Mouse (Mus musculus) gastrocnemius, adult 2 months (tissue): ENCODE data around the gene Camta2. TPM values are rescaled to one million over a fixed set of nuclear protein-coding genes. Genes with fewer than 3 reads are reported as not detected.

Experiments
- DNase-seq: peaks from one replicate; pipeline ENCODE4 v3.0.0; 2022
- H3K27ac ChIP-seq: fragments of 200-600 bp; 2 replicates; pipeline ENCODE4 v1.8.1; 2022; ENCODE audit warnings: mild to moderate bottlenecking
- H3K4me3 ChIP-seq: fragments of 200-600 bp; 2 replicates; pipeline ENCODE4 v1.8.1; 2022; ENCODE audit warnings: mild to moderate bottlenecking, moderate library complexity
- CTCF ChIP-seq: fragments of 200-600 bp; IDR thresholded peaks from 2 replicates; pipeline ENCODE4 v1.8.1; 2022; ENCODE audit warnings: antibody characterized with exemption, mild to moderate bottlenecking, moderate library complexity
- intact Hi-C: fragments of 180-260 bp; cut with DNase I; formaldehyde crosslinking; loops from one replicate; pipeline ENCODE4 v1.15.1; 2025
- long read RNA-seq, 2 experiments: library from polyadenylated mRNA; stranded (forward); transcript quantifications; one replicate each; pipeline ENCODE4 v2.0.0; 2021
- total RNA-seq, 2 experiments: library from RNA; stranded (reverse); gene quantifications; 2 replicates each; pipeline ENCODE4 v1.2.3; 2021

The Camta2 gene
- total RNA-seq = 10 to 100 TPM; 39.6 to 44.9 TPM
- long read RNA-seq, experiment 1, full-length matches to known transcripts = 88 of 137 reads
- long read RNA-seq, experiment 1, partial matches to known transcripts = 29 of 137 reads
- long read RNA-seq, experiment 1, other reads (novel, unspliced or antisense) = 20 of 137 reads
- long read RNA-seq, experiment 2, full-length matches to known transcripts = 70 of 126 reads
- long read RNA-seq, experiment 2, partial matches to known transcripts = 33 of 126 reads
- long read RNA-seq, experiment 2, other reads (novel, unspliced or antisense) = 23 of 126 reads

DNA sequence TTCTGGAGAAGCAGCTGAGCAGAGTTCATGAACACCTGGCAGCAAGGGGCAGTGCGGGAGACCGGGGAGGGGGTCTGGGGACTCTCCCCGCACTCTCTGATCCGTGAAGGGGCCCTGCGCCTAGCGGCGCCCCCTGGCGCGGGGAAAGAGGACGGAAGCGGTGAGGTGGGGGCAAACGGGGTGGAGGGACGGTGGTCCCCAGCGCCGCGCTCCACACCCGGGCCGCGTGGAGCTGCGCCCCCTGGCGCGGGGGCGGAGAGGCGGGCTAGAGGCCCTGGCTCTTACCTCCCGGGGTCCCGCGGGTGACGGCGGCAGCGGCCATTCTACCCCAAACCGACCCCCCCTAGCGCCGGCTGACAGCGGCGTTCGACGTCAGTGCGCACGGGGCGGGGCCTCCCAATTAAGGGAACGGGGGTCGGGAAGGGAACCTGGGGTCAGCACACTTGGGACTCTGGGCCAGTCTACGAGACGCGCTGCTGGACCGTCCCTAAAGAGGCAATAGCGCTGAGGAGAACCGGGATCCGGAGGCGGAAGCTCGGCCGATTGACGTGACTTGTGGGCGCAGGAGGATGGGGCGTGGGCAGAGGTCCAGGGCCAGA, at the start of gene Camta2:
Gene Camta2 (minus strand): TSS at position 505 of the 599 bp plus-strand sequence.
- intact Hi-C loops = loop anchor here (1.0 to 2.0 kb wide), 2 partner anchors 13 to 33 kb away; partner anchors contain the start of genes Inca1, Kif1c and Pfn1
- Histone ChIP-seq H3K4me3 (peak within 1 kb of the TSS; percentile 84), H3K27ac (peak within 1 kb of the TSS; percentile 98)
- peak; percentile 71 for TF ChIP-seq CTCF
- peak; percentile 95 for DNase-seq

DNA sequence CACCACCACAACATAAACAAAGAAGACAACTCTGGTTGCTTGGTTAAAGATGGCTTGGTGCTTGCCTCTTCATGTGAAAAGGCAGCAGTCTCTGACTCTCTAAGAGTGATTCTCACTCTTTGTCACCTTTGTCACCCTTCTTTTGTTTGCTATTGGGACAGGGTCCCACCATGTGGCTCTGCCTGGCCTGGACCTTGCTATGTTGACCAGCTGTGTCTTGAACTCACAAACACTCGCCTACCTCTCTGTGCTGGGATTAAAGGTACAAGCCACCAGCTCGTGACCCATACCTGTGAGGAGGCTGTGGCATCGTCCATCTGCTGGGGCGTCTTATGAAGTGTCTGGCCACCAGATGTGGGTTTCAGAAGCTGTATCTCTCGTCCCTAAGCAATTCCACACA, 45.4 kb upstream of the Camta2 start:
- H3K27ac ChIP-seq = no peak overlapping the region
- intact Hi-C loops = no loop called here
- H3K4me3 ChIP-seq = no peak overlapping the region
- DNase-seq = no peak
- no peak for TF ChIP-seq CTCF

DNA sequence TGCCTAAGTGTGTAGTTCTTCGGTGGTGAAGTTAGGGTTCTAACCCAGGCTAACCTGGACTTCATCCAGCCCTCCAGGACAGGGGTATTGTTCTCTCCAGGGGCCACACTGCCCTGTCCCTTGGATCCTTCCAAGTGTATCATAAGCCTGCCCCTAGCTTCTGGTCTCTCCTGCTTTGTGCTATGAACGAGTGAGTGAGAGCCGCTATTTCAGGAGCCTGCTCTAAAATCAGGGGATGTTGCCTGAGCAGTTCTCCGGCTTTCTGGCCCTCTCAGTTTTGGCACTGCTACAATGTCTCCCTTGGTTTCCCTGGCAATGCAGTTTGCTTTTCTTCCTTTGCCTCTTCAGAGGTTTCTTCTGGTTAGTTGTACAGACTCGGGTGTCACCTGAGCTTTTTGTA, 43.3 kb upstream of the Camta2 start:
- intact Hi-C loops = no loop called here
- no peak overlapping the region for H3K27ac ChIP-seq
- no peak for DNase-seq
- no peak overlapping the region for H3K4me3 ChIP-seq
- TF ChIP-seq CTCF = no peak

DNA sequence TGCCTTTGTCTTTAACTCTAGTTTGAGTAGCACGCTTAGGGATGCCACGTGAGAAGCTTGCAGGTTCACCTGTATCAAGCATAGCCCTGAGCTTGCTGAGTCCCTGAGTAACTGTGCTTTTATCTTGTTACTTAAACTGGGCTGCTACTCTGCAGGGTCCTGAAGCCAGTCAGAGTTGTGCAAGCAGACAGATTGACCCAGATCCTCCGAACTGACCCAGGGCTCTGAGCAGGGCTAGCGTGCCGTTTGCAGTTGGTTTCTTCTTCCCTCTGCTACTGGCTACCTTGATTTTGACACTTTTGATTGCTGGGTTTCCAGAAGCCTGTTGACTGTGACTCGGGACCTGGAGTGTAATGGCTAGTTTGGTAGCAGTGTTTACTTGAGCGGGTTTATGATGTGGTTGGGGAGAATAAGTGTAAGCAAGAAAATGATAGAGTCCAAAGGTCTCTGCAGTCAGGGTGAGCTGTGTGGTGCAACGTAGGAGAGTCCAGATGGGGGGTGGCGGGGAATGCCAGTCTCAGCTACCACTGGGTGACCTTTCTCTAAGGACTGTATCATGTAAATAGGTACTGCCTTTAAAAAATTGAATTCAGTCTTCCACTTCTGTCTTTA, 42.6 kb upstream of the Camta2 start:
- Histone ChIP-seq H3K27ac (no peak overlapping the region; the same call in 1 of the 2 replicates), H3K4me3 (no peak overlapping the region)
- no peak for DNase-seq
- intact Hi-C loops = no loop called here
- TF ChIP-seq CTCF = no peak

DNA sequence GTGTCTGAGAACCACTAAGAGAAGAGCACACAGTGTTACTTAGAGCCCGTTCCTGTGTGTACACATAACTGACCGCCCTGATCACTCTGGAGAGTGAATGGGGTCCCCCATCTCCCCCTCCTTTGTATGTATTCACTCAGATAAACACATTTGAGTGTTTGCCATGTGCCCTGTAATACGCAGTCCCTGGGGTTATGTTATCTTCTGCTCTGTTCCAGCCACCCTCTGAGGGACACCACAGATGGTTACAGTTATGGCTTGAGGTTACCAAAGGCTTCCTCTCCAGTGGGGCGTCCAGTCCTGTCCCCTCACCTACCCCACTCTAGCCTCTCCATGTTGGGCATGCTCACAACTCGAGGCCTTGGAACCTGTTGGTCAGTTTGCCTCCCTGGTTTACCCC, 39.5 kb upstream of the Camta2 start:
- intact Hi-C loops = no loop called here
- H3K4me3 ChIP-seq = no peak overlapping the region
- DNase-seq = no peak
- H3K27ac ChIP-seq = no peak overlapping the region
- no peak for TF ChIP-seq CTCF

DNA sequence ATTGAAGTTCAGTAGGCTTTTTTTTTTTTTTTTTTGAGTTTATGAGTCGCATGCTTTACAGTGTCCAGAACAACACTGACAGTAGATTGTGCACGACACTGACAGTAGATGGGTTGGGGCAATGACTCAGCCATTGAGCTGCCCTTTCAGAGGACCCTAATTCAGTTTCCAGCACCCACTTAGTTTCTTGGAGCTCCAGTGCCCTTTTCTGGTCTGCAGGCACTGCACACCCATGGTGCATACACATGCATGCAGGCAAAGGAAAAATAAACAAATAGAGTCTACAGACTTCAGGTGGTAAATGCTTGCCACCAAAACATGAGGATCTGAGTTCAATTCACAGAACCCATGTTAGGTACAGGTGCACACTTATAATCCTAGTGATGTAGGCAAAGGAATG, 38.7 kb upstream of the Camta2 start:
- TF ChIP-seq CTCF = peak; percentile 5; the same call in 1 of the 2 replicates
- H3K27ac ChIP-seq = no peak overlapping the region
- H3K4me3 ChIP-seq = no peak overlapping the region
- no peak for DNase-seq
- intact Hi-C loops = no loop called here

DNA sequence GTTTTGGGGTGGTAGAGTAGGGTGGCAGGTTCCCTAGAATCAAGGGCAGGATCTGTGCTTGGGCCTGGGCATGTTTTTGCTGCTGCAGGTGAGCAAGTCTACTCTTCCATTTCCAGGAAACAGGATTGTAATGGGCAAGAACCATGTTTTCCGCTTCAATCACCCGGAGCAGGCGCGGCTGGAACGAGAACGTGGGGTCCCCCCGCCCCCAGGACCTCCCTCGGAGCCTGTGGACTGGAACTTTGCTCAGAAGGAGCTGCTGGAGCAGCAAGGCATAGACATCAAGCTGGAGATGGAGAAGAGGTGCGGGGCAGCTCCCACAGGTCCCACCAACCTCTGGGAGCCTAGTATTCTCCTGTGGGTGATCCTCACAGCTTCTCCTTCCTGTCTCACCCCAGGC, 36.8 kb upstream of the Camta2 start:
- TF ChIP-seq CTCF = no peak
- no peak overlapping the region for H3K27ac ChIP-seq
- intact Hi-C loops = no loop called here
- H3K4me3 ChIP-seq = no peak overlapping the region
- DNase-seq = no peak

DNA sequence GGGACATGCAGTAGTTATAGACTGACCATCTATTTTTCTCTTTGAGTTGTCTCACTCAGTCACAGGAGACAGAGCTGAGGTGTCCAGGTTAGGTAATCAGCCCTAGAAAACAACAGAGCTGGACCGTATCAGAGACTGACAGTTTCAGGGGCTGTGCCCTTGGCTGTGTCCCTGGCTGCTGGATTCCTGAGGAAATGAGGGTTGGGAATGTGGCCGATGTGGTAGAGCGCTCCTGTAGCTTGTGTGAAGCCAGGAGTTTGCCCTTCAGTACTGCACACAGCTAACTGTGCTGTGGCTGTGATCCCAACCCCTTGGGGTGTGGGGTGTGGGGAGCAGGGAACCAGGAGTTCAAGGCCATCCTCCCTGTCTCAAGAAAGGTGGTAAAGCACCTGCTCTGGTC, 33.2 kb upstream of the Camta2 start:
- peak; percentile 10 for DNase-seq
- H3K27ac ChIP-seq = no peak overlapping the region
- no peak overlapping the region for H3K4me3 ChIP-seq
- intact Hi-C loops = no loop called here
- TF ChIP-seq CTCF = no peak

DNA sequence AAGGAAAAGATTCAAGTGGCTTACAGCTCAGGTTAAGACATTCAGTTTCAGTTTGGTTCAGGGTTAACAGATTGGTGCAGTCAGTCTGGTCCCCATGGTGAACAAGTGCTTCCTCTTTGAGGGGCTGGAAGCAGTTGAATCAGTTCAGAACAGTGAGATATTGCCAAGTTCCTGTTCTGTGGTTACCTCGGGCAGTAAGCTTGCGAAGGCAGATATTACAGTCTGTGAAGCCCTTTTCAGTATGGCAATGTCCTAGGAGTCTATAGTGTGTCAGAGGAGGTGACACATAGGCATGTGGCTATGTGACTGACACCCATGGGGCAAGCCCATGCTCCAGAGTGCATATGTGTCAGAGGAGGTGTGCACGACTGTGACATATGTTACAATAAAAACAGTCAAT, 32.7 kb upstream of the Camta2 start:
- no peak for TF ChIP-seq CTCF
- H3K4me3 ChIP-seq = no peak overlapping the region
- H3K27ac ChIP-seq = no peak overlapping the region
- intact Hi-C loops = no loop called here
- DNase-seq = peak; percentile 13

DNA sequence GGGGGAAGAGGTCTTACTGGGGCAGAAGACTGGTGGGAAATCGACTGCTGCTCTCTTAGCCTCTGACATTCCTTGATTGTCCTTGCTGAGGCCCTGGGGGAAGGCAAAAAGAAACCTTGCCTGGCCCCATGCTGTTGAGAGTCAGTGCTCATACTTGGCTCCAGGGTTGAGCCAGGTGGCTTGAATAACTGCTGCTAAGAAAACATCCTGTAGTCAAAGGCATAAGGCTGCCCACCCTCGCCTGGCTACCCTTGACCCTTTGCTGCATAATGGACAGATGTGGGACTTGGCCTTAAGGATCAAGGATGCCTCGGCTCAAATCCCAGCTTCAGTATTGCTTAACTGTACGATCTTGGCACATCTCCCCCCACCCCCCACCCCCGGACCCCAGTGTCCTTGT, 30.6 kb upstream of the Camta2 start:
- intact Hi-C loops = no loop called here
- TF ChIP-seq CTCF = no peak
- DNase-seq = peak; percentile 10
- Histone ChIP-seq H3K27ac (no peak overlapping the region), H3K4me3 (no peak overlapping the region)

DNA sequence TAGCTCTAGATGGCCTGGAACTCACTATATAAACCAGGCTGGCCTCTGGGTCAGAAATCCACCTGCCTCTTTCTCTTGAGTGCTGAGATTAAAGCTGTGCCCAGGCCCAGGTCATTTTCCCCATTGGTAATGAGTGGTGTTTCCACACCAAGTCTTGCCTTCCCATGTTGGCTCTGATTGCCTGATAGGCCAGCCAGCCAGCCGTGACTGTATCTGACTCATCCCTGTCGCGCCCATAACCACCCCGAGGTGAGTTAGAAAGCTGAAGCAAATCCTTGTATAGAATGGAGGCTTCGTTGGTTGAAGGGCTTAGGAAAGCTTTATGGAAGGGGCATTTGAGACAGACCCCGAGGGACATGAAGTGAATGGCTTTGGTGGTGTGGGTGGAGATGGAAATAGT, 27.9 kb upstream of the Camta2 start:
- H3K27ac ChIP-seq = no peak overlapping the region
- no peak overlapping the region for H3K4me3 ChIP-seq
- TF ChIP-seq CTCF = no peak
- peak; percentile 30 for DNase-seq
- intact Hi-C loops = no loop called here

DNA sequence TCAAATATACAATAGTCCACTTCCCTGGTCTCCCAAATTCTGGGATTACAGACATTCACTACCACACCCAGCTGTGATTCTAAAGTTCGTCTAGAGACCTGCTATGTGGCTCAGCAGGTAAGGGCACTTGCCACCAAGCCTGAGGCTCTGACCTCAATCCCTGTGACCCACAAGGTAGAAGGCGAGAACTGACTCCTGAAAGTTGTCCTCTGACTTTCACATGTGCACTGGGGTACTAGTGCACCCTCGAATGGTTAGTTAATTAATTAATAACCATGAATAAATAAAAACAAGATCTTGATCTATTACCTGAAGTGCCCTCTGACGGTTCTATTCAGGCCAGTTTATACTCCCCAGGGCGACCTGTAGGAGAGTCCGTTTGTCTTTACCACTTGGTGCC, 25.3 kb upstream of the Camta2 start:
- intact Hi-C loops = no loop called here
- no peak overlapping the region for H3K27ac ChIP-seq
- TF ChIP-seq CTCF = no peak
- H3K4me3 ChIP-seq = no peak overlapping the region
- no peak for DNase-seq

DNA sequence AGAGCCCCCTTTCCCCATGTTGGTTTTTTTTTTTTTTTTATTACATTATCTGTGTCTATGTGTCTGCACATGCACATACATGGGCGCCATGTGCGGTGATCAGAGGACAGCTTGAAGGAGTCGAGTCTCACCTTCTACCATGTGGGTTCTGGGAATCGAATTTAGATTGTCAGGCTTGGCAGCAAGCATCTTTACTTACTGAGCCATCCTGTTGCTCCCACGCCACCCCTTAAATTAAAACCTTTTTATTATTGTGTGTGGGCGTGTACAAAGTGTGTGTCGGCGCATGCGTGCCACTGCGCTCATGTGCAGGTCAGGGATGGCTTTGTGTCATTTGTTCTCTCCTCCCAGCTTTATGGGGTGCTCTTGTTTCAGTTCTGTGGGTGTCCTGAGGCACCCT, 23.1 kb upstream of the Camta2 start:
- DNase-seq = peak; percentile 10
- H3K4me3 ChIP-seq = no peak overlapping the region
- H3K27ac ChIP-seq = no peak overlapping the region
- intact Hi-C loops = no loop called here
- no peak for TF ChIP-seq CTCF
